Mouse (Mus musculus) spleen, postnatal 14 days (tissue): ENCODE results near the gene Pef1.

Experiments used
- DNase-seq, 2 experiments: peaks; one replicate each; pipeline ENCODE4 v3.0.0; 2021 to 2022; ENCODE audit warnings: low spot score in 2 of 2

Pef1 gene

GRCm38 (mm10) chr4:130095137-130095536, 7.2 kb upstream of the Pef1 start:
- DNase-seq, result no peak

GRCm38 (mm10) chr4:130101183-130101582, 1.2 kb upstream of the Pef1 start:
- no peak for DNase-seq

DNA sequence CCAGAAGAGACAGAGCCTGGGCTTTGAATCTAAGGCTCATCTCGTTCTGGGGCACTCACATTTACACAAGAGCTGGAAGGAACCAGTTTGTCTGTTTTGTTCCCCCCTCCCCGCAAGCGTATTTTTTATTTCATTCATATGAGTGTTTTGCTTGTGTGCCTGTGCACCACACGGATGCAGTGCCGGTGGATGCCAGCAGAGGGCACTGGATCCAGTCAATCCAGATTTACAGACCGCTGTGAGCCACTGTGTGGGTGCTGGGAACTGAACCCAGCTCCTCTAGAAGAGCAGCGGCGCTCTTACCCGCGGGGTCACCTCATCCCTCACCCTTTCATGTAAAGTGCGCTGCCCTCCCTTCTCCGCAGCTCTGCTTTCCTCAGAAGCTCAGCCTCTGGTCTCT, 1.3 kb downstream of the Pef1 start:
- no peak for DNase-seq

GRCm38 (mm10) chr4:130104584-130104983, 2.2 kb downstream of the Pef1 start:
- no peak for DNase-seq

DNA sequence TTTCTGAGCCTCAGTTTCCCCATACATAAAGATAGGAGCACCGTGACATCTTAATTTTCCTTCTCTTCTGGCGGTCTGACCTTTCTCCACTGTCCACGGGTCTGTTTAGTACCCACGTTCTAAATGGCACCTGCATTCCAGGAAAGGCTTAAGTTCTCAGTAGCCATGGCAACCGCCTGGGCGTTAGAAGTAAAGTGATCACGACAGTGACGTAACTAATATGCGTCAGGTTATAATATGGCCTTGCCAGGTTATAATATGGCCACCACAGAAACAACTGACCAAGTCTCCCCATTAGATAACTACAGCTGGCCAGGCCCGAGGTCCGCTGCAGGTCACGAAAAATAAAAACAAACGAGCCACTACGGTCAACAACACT, 4.7 kb downstream of the Pef1 start:
- DNase-seq, result no peak

DNA sequence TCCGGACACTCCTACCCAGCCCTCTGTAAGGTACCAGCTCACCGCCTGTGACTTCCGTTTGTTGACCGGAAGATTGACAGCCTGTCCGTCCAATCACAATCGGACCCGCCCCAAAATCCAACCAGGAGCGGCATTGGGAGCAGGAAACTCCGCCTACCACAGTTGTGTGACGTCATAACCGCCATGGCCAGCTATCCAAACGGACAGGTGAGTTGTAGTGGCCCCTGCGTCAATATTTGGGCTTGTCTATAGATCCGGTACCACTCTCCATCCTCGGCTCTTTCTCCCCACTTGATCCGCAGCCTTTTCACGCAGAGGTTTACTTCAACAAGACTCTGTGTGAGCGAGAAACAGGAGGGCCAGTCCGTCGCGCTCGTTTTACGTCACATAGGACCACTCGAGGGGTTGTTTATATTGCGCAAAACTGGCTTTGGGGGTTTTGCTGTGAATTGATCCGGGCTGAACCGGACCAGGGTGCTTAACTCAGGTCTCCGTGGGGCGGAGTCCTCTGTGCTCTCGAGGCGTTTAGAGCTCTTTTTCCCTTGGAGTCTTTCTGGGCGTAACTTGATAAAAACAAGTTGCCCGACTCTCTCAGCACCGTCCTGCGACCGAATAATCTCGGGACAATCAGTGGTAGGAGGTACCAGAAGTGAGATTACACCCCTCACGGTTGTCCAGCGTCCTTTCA, 5.2 kb downstream of the Pef1 start:
- peak; percentile 100 for DNase-seq

DNA sequence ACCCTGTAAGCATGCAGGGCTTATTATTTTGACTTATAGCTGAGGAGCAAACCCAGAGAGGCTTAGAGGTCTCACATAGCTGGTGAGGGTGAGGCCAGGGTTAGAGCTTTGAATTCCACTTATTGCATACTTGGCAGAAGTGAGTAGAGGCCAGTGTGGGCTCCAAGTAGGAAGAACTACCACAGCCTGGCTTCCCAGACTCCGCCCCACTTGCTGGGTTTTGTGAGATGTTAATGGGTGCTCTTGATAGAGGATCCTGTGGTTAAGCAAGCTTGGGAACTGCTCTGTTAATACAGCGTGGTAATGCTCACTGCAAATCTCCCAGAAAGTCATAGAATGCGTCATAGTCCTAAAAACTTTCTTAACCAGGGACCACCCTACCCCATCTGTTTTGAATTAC, 6.6 kb downstream of the Pef1 start:
- no peak for DNase-seq

- DNase-seq, result no peak
These were observed 7.3 kb downstream of the Pef1 start for GRCm38 (mm10) chr4:130109666-130110065.

DNA sequence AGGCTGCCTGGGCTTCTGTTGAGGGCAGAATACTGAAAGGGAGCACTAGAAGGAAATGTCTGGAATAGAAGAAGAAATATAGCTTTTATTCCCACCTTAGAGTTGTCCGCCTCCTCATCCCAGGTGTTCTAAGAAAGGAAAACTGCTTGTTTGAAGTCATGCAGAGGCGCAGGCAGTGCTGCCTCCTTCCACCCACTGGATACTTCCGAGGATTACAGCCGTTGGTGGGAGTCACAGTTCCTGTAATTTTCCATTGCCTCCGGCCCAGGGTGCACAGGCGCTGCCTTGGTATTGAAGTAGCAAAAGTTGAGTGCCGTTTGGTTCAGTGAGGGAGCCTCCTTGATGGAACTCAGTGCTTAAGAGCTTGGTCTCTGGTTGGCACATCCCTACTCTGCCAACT, 7.7 kb downstream of the Pef1 start:
- no peak for DNase-seq

- no peak for DNase-seq
These were observed 9.9 kb downstream of the Pef1 start for GRCm38 (mm10) chr4:130112299-130112698.

DNA sequence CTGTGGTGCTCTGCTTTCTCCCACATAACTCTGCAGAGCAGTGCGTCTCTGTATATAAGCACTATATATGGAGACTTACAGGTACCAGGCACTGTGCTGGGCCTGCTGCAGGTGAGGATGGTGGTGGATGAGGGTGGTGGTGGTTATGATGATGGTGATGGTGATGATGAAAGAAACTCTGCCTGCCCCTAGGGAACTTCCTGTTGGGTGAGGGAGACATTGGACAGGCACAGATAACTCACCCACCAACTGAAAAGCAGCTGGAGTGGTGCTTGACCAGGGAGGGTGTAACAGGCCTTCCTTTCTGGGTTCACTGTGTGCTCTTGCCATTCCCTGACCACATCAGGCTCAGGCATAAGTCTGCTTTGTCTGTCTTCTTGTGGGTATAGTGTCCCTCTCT, 10.4 kb downstream of the Pef1 start:
- no peak for DNase-seq

GRCm38 (mm10) chr4:130120752-130121151, 18.4 kb downstream of the Pef1 start:
- no peak for DNase-seq

DNA sequence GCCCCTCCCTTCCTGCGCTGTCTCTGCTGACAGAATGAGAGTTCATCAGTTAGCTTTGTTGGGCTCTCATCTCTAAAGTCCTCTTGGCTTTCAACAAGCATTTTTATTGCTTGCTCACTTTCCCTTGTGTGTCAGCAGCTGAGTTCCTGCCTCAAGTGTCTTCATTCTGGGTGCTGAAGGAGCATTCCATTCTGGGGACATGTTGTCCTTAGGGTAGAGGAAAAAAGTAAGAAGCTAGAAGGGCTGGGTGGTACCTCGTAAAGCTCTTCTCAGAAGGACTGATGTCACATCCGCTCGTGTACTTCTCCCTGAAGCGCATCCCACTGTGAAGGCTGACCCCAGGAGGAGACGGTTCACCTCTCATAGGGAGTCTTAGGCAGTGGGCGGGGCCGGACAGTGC, 19.2 kb downstream of the Pef1 start:
- DNase-seq, result no peak

- no peak for DNase-seq
These were observed 20.7 kb downstream of the Pef1 start for GRCm38 (mm10) chr4:130123020-130123419.

DNA sequence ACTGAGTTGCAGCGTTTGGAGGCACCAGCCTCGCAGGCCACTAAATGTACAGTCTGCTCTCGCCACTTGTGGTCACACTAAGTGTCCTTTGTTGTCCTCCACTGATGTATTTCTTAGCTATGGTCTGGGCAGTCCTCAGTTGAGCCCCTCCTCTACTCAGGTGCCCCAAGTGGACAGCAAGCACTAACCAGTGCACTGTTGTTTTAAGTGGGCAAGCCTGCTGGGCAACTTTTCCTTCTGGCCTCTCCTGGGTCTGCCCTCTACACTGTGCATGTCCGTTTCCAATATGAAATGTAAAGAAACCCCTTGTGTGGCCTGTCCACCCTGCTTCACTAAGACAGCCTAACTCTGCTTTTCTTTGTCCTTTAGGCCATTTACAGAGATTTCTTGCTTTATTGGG, 21.8 kb downstream of the Pef1 start:
- no peak for DNase-seq

GRCm38 (mm10) chr4:130125164-130125563, 22.8 kb downstream of the Pef1 start:
- DNase-seq, result no peak

- no peak for DNase-seq
These were observed 23.6 kb downstream of the Pef1 start for GRCm38 (mm10) chr4:130125935-130126334.

GRCm38 (mm10) chr4:130128907-130129306, 26.5 kb downstream of the Pef1 start:
- DNase-seq, result no peak

GRCm38 (mm10) chr4:130130082-130130481, 27.7 kb downstream of the Pef1 start:
- no peak for DNase-seq

DNA sequence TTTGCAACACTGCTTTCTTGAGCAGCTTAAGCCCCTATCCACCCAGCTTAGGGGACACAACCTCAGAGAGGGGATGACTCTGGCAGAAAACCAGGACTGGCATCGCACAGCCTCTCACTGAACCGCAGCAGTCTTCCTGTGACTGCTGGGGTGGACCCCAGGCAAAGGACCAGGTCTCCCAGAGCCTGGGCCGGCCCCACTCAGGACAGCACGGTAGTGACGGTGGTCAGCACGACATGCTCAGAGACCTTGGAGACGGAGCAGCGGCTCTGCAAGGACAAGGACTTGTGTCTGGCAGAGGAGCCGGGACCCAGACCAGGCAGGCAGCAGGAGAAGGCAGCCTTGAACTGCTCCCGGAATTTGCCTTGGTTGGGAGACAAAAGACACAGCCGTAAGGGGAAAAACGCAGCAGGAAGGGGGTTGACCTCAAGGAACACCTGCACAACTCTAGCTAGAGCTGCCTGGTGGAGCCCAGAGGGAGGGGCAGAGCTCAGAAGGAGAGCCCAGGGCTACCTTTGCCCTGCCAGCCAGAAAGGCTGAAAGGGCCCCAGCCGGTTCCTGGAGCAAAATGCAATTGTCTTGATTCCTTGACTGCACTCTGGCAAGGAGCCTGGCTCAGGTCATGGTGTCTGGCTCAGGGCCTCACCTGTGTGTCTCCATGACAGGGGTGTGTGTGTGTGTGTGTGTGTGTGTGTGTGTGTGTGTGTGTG, 28.4 kb downstream of the Pef1 start:
- DNase-seq, result no peak

DNA sequence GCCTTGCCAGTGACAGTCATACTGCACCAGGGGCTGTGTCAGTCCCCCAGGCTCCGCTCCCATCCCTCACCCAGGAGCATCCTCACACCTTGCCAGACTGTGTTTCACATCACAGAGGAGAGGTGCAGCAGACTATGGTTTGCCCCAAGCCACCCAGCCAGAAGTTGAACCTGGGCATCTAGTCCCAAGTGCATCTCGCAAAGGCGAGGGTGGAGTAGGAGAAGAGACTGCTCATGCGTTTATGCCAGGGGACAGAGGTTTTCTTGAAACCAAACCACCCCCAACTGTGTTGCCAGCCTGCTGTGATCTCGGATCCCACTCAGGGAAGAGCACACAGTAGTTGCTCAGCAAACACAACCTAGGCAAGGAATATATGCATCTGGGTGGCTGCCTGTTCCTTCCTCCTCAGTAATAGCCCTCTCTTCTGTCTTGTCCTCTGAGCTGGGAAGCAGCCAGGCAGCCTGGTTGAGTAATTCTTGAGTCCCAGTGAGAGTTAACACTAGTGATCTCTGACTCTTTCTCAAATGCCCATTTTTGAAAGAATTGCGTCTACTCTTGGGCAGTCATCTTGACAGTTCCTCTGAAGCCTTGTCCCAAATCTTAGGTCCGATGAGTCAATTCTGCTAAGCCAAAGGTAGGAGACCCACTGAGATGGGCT, 29.2 kb downstream of the Pef1 start:
- DNase-seq, result no peak

GRCm38 (mm10) chr4:130133399-130133798, 31.0 kb downstream of the Pef1 start:
- no peak for DNase-seq
